Mouse (Mus musculus) liver, embryonic 16.5 days (tissue): ENCODE measurements around the gene Cmtm3. TPM values are rescaled to one million over a fixed set of nuclear protein-coding genes. Genes with fewer than 3 reads are reported as not detected.

Experiments
- ATAC-seq: fragments of 200-750 bp; cut with Nextera tagmentation; 2 replicates; pipeline ENCODE4 v1.8.0; 2017; ENCODE audit warnings: low read depth, mild to moderate bottlenecking, moderate number of reproducible peaks, moderate library complexity
- H3K27ac ChIP-seq: fragments of 300-500 bp; sonication (generic); 2 replicates; pipeline ENCODE4 v1.5.1; 2014; ENCODE audit warnings: mild to moderate bottlenecking, low read length
- H3K27me3 ChIP-seq: fragments of 300-500 bp; sonication (generic); 2 replicates; pipeline ENCODE4 v1.6.1; 2014; ENCODE audit warnings: low read depth, low read length, mixed read lengths; ENCODE audit not compliant: control insufficient read depth, insufficient read depth
- H3K36me3 ChIP-seq: fragments of 300-500 bp; sonication (generic); 2 replicates; pipeline ENCODE4 v1.6.1; 2014; ENCODE audit warnings: mild to moderate bottlenecking; ENCODE audit not compliant: control insufficient read depth, insufficient read depth
- H3K4me1 ChIP-seq: fragments of 300-500 bp; sonication (generic); 2 replicates; pipeline ENCODE4 v1.6.1; 2014; ENCODE audit warnings: low read depth, low read length, mixed read lengths; ENCODE audit not compliant: control insufficient read depth
- H3K4me2 ChIP-seq: fragments of 300-500 bp; sonication (generic); 2 replicates; pipeline ENCODE4 v1.6.1; 2014; ENCODE audit warnings: low read depth, low read length, mixed read lengths
- H3K4me3 ChIP-seq: fragments of 300-500 bp; sonication (generic); 2 replicates; pipeline ENCODE4 v1.5.1; 2014; ENCODE audit warnings: low read depth, mild to moderate bottlenecking, low read length
- H3K9ac ChIP-seq: fragments of 300-500 bp; sonication (generic); 2 replicates; pipeline ENCODE4 v1.6.1; 2014; ENCODE audit warnings: low read depth, low read length
- H3K9me3 ChIP-seq: fragments of 300-500 bp; sonication (generic); replicated peaks from 2 replicates; pipeline ENCODE4 v1.6.1; 2016; ENCODE audit warnings: low read length; ENCODE audit not compliant: control insufficient read depth
- WGBS: fragments of 180-500 bp; shearing (Covaris S2); extraction: QIAGEN DNeasy Blood & Tissue Kit; methylation state at CpG from one replicate; pipeline ENCODE4 v1.1.7; 2014; ENCODE audit not compliant: insufficient replicate concordance; 5-methylcytosine and 5-hydroxymethylcytosine counted together
- polyA plus RNA-seq: library from polyadenylated mRNA; unstranded; fragments of >200 nt; fragmentation: Nextera tagmentation; extraction: Ambion mirVana; gene quantifications from 2 replicates; pipeline ENCODE4 v1.2.1, GENCODE M21; 2015

The Cmtm3 gene
- polyA plus RNA-seq, 1 experiment from 2014 or later = 17.6 TPM

GRCm38 (mm10) chr8:104373779-104374178, 34.6 kb downstream of the Cmtm3 start:
- ATAC-seq = no peak
- no peaks in the 10 kb centered on the region for H3K27me3 ChIP-seq
- 65% methylated on average over 11 of the region's 11 CpGs for WGBS
- no peaks in the 10 kb centered on the region for H3K4me1 ChIP-seq
- no peak overlapping the region for H3K4me2 ChIP-seq
- no peaks in the 10 kb centered on the region for H3K36me3 ChIP-seq
- no peak overlapping the region; the same call in 1 of the 2 replicates for H3K27ac ChIP-seq
- no peak overlapping the region for H3K9ac ChIP-seq
- H3K9me3 ChIP-seq = no peaks in the 10 kb centered on the region
- no peak overlapping the region for H3K4me3 ChIP-seq

GRCm38 (mm10) chr8:104374269-104374668, 35.1 kb downstream of the Cmtm3 start:
- Histone ChIP-seq H3K36me3 (no peaks in the 10 kb centered on the region), H3K27me3 (no peaks in the 10 kb centered on the region), H3K4me2 (no peak overlapping the region), H3K27ac (peak overlapping the region; percentile 12; the same call in 1 of the 2 replicates), H3K4me1 (no peaks in the 10 kb centered on the region), H3K9me3 (no peaks in the 10 kb centered on the region), H3K9ac (no peak overlapping the region), H3K4me3 (no peak overlapping the region)
- WGBS = 71% methylated on average over 11 of the region's 11 CpGs
- ATAC-seq = 0 out of 2 replicates have a peak, but pooled peaks have one; percentile 32

- 52% methylated on average over 14 of the region's 14 CpGs for WGBS
- H3K4me1 ChIP-seq = no peaks in the 10 kb centered on the region
- H3K27ac ChIP-seq = peak overlapping the region; percentile 10; the same call in 1 of the 2 replicates
- no peak overlapping the region for H3K9ac ChIP-seq
- H3K36me3 ChIP-seq = no peaks in the 10 kb centered on the region
- no peak overlapping the region for H3K4me3 ChIP-seq
- H3K9me3 ChIP-seq = no peaks in the 10 kb centered on the region
- no peak overlapping the region for H3K4me2 ChIP-seq
- no peaks in the 10 kb centered on the region for H3K27me3 ChIP-seq
- peak; percentile 81 for ATAC-seq
Observed at GRCm38 (mm10) chr8:104374864-104375846, 35.9 kb downstream of the Cmtm3 start.

GRCm38 (mm10) chr8:104375959-104376358, 36.7 kb downstream of the Cmtm3 start:
- Histone ChIP-seq H3K27ac (no peak overlapping the region), H3K9me3 (no peaks in the 10 kb centered on the region), H3K4me1 (no peaks in the 10 kb centered on the region), H3K9ac (no peak overlapping the region), H3K27me3 (no peaks in the 10 kb centered on the region), H3K4me3 (no peak overlapping the region), H3K4me2 (no peak overlapping the region), H3K36me3 (no peaks in the 10 kb centered on the region)
- WGBS = 49% methylated on average over 5 of the region's 5 CpGs
- ATAC-seq = no peak

- Histone ChIP-seq H3K9me3 (no peaks in the 10 kb centered on the region), H3K27me3 (no peaks in the 10 kb centered on the region), H3K9ac (no peak overlapping the region), H3K36me3 (no peaks in the 10 kb centered on the region), H3K4me2 (no peak overlapping the region), H3K4me3 (no peak overlapping the region), H3K27ac (no peak overlapping the region), H3K4me1 (no peaks in the 10 kb centered on the region)
- no peak for ATAC-seq
- 63% methylated on average over 11 of the region's 11 CpGs for WGBS
Observed at GRCm38 (mm10) chr8:104376669-104377068, 37.5 kb downstream of the Cmtm3 start.

- Histone ChIP-seq H3K9me3 (no peaks in the 10 kb centered on the region), H3K36me3 (no peaks in the 10 kb centered on the region), H3K27me3 (no peaks in the 10 kb centered on the region), H3K4me1 (no peaks in the 10 kb centered on the region), H3K9ac (no peak overlapping the region), H3K4me2 (no peak overlapping the region), H3K27ac (no peak overlapping the region), H3K4me3 (no peak overlapping the region)
- WGBS = 76% methylated on average over 10 of the region's 10 CpGs
- ATAC-seq = no peak
Observed at GRCm38 (mm10) chr8:104379301-104379836, 40.2 kb downstream of the Cmtm3 start.

GRCm38 (mm10) chr8:104380269-104380668, 41.1 kb downstream of the Cmtm3 start:
- no peaks in the 10 kb centered on the region for H3K9me3 ChIP-seq
- no peaks in the 10 kb centered on the region for H3K27me3 ChIP-seq
- WGBS = 68% methylated on average over 7 of the region's 7 CpGs
- H3K9ac ChIP-seq = no peak overlapping the region
- H3K4me2 ChIP-seq = no peak overlapping the region
- no peaks in the 10 kb centered on the region for H3K36me3 ChIP-seq
- no peak overlapping the region for H3K27ac ChIP-seq
- H3K4me3 ChIP-seq = no peak overlapping the region
- no peaks in the 10 kb centered on the region for H3K4me1 ChIP-seq
- ATAC-seq = no peak

GRCm38 (mm10) chr8:104380961-104381411, 41.8 kb downstream of the Cmtm3 start:
- no peaks in the 10 kb centered on the region for H3K4me1 ChIP-seq
- 65% methylated on average over 5 of the region's 5 CpGs for WGBS
- H3K27ac ChIP-seq = no peak overlapping the region
- H3K9ac ChIP-seq = no peak overlapping the region
- no peak overlapping the region for H3K4me3 ChIP-seq
- no peaks in the 10 kb centered on the region for H3K36me3 ChIP-seq
- no peak overlapping the region for H3K4me2 ChIP-seq
- H3K27me3 ChIP-seq = no peaks in the 10 kb centered on the region
- no peak for ATAC-seq
- H3K9me3 ChIP-seq = no peaks in the 10 kb centered on the region

GRCm38 (mm10) chr8:104383296-104383695, 44.1 kb downstream of the Cmtm3 start:
- Histone ChIP-seq H3K4me2 (no peak overlapping the region), H3K9ac (no peak overlapping the region), H3K36me3 (no peaks in the 10 kb centered on the region), H3K9me3 (no peaks in the 10 kb centered on the region), H3K4me3 (no peak overlapping the region), H3K27ac (no peak overlapping the region), H3K27me3 (no peaks in the 10 kb centered on the region), H3K4me1 (no peaks in the 10 kb centered on the region)
- 55% methylated on average over 2 of the region's 2 CpGs for WGBS
- ATAC-seq = no peak
